Mouse (Mus musculus): ENCODE measurements around the gene Alg13. TPM values are rescaled to one million over a fixed set of nuclear protein-coding genes. Genes with fewer than 3 reads are reported as not detected.
A peak's percentile ranks its signal among the peaks of the same experiment; 100 is the strongest.

The Alg13 gene
- polyA plus RNA-seq, 1 experiment from 2014 or later: 27.7 TPM

DNA sequence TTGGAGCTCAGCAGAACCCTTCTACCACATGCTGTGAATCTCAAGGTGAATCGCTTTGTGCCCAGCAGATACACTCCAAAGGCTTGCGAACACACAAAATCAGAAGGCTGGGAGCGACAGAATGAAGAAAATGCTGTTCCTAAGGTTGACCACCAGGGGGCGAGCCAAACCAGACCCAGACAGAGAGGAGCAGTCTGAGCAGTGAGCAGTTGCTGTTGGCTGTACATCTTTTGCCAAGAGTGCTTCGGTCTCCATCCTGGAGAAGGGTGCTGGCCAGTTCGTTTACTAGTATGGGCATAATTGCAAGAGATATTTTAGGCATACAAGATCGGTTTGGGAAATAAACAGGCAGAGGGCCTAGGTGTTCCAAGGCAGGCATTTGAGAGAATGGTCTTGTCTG is 85.9 kb downstream of the Alg13 start:
- no peak overlapping the region for H3K4me2 ChIP-seq
- ATAC-seq (ENCODE audit: insufficient read depth) (peak; percentile 71; the same call in 1 of the 2 replicates), DNase-seq (peak; percentile 66)
- no peak overlapping the region for H3K4me3 ChIP-seq (ENCODE audit: low read depth, low read length)
- no peak overlapping the region for H3K27ac ChIP-seq (ENCODE audit: low read depth)
- H3K27me3 ChIP-seq (ENCODE audit: insufficient read depth, low read length): no peaks in the 10 kb centered on the region
- no peaks in the 10 kb centered on the region for H3K9me3 ChIP-seq (ENCODE audit: low read depth, low read length)
- H3K36me3 ChIP-seq (ENCODE audit: insufficient read depth): no peaks in the 10 kb centered on the region
- 20% methylated on average over 7 of the region's 7 CpGs for WGBS
- no peaks in the 10 kb centered on the region for H3K4me1 ChIP-seq (ENCODE audit: insufficient read depth)
- TF ChIP-seq CTCF (IDR thresholded peaks at IDR 0.05; ENCODE audit: low read depth): peak; percentile 87
- H3K9ac ChIP-seq: no peak overlapping the region

DNA sequence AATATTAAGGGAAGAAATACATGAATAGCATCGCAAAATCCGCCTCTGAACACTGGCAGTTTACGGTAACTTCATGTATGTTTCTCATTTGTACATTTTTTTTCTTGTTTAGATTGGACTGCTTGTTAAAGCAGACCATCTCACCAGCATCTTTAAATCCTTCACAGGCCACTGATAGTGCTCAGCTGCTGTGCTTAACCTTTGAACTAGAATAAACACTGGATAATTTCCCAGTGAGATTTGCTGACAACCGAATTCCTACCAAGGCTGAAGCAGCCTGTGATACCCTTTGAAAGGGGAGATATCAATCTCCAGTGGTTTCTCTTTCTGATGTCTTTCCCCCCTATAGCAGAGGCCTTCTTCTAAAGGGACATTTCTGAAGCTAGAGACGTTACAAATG is 90.4 kb downstream of the Alg13 start:
- WGBS: 39% methylated on average over 5 of the region's 5 CpGs
- Histone ChIP-seq H3K4me3 (ENCODE audit: low read depth, low read length) (no peak overlapping the region), H3K27me3 (ENCODE audit: insufficient read depth, low read length) (no peaks in the 10 kb centered on the region), H3K9me3 (ENCODE audit: low read depth, low read length) (no peaks in the 10 kb centered on the region), H3K4me2 (no peak overlapping the region), H3K4me1 (ENCODE audit: insufficient read depth) (no peaks in the 10 kb centered on the region), H3K36me3 (ENCODE audit: insufficient read depth) (no peaks in the 10 kb centered on the region), H3K27ac (ENCODE audit: low read depth) (no peak overlapping the region), H3K9ac (no peak overlapping the region)
- no peak for TF ChIP-seq CTCF (IDR thresholded peaks at IDR 0.05; ENCODE audit: low read depth)
- ATAC-seq (ENCODE audit: insufficient read depth) (peak; percentile 54; the same call in 1 of the 2 replicates), DNase-seq (peak; percentile 33)

- no peak overlapping the region for H3K4me3 ChIP-seq (ENCODE audit: low read depth, low read length)
- H3K9ac ChIP-seq: no peak overlapping the region
- 73% methylated on average over 1 of the region's 1 CpGs for WGBS
- H3K27ac ChIP-seq (ENCODE audit: low read depth): no peak overlapping the region
- TF ChIP-seq CTCF (IDR thresholded peaks at IDR 0.05; ENCODE audit: low read depth): no peak
- H3K27me3 ChIP-seq (ENCODE audit: insufficient read depth, low read length): no peaks in the 10 kb centered on the region
- DNase-seq (no peak), ATAC-seq (ENCODE audit: insufficient read depth) (no peak)
- H3K4me1 ChIP-seq (ENCODE audit: insufficient read depth): no peaks in the 10 kb centered on the region
- no peak overlapping the region for H3K4me2 ChIP-seq
- no peaks in the 10 kb centered on the region for H3K36me3 ChIP-seq (ENCODE audit: insufficient read depth)
- H3K9me3 ChIP-seq (ENCODE audit: low read depth, low read length): no peaks in the 10 kb centered on the region
Observed at GRCm38 (mm10) chrX:144420259-144420658, 102.7 kb downstream of the Alg13 start.

GRCm38 (mm10) chrX:144421091-144421490 is 103.5 kb downstream of the Alg13 start:
- Histone ChIP-seq H3K9me3 (ENCODE audit: low read depth, low read length) (no peaks in the 10 kb centered on the region), H3K36me3 (ENCODE audit: insufficient read depth) (no peaks in the 10 kb centered on the region), H3K4me2 (no peak overlapping the region), H3K4me3 (ENCODE audit: low read depth, low read length) (no peak overlapping the region), H3K27ac (ENCODE audit: low read depth) (no peak overlapping the region), H3K9ac (no peak overlapping the region), H3K27me3 (ENCODE audit: insufficient read depth, low read length) (no peaks in the 10 kb centered on the region), H3K4me1 (ENCODE audit: insufficient read depth) (no peaks in the 10 kb centered on the region)
- ATAC-seq (ENCODE audit: insufficient read depth) (no peak), DNase-seq (no peak)
- WGBS: 93% methylated on average over 1 of the region's 1 CpGs
- no peak for TF ChIP-seq CTCF (IDR thresholded peaks at IDR 0.05; ENCODE audit: low read depth)

GRCm38 (mm10) chrX:144423848-144424247 is 106.2 kb downstream of the Alg13 start:
- Histone ChIP-seq H3K9me3 (ENCODE audit: low read depth, low read length) (no peaks in the 10 kb centered on the region), H3K4me2 (no peak overlapping the region), H3K4me1 (ENCODE audit: insufficient read depth) (no peaks in the 10 kb centered on the region), H3K4me3 (ENCODE audit: low read depth, low read length) (no peak overlapping the region), H3K9ac (no peak overlapping the region), H3K27ac (ENCODE audit: low read depth) (no peak overlapping the region), H3K36me3 (ENCODE audit: insufficient read depth) (no peaks in the 10 kb centered on the region), H3K27me3 (ENCODE audit: insufficient read depth, low read length) (no peaks in the 10 kb centered on the region)
- no peak for DNase-seq
- no peak for TF ChIP-seq CTCF (IDR thresholded peaks at IDR 0.05; ENCODE audit: low read depth)
- 77% methylated on average over 3 of the region's 3 CpGs for WGBS
- no peak for ATAC-seq (ENCODE audit: insufficient read depth)

Small RNAs within 50 kb of the gene (microRNA-seq; reads per million reads assigned to microRNA genes)
- not detected for gene Mir680-2 (ENCODE audit: borderline number of aligned reads)

Other genes with a start within 250 kb of the Alg13 start
- 0.66 and 0.78 TPM in 2 replicates for gene A730046J19Rik, start 164.1 kb upstream of the Alg13 start, polyA plus RNA-seq (2014; fragmentation: Nextera tagmentation; extraction: Ambion mirVana)
- not detected in 2 replicates for gene Trpc5os, start 138.8 kb downstream of the Alg13 start, polyA plus RNA-seq (2014; fragmentation: Nextera tagmentation; extraction: Ambion mirVana)

Measured in lung, embryonic 14.5 days (tissue).